Mouse (Mus musculus) heart, adult 18-20 months (tissue): ENCODE measurements at regions not wholly inside any gene's neighbourhood (a gene's known extent, or its start where the extent isn't known, plus 50 kb on each side); places are given as distances from the start of the nearest gene placed in this dataset.

Experiments used
- DNase-seq, 2 experiments: peaks; one replicate each; pipeline ENCODE4 v3.0.0; 2021 to 2022; ENCODE audit warnings: mixed read lengths in 1 of 2

- no peak for DNase-seq
Measured at GRCm38 (mm10) chr1:61587251-61587650, 51.4 kb upstream of the Pard3b start.
